Mouse (Mus musculus) MEL (cell line): Measurements from ENCODE around the gene Sprr2b. TPM values are rescaled to one million over a fixed set of nuclear protein-coding genes. Genes with fewer than 3 reads are reported as not detected.

Experiments
- DNase-seq: peaks from one replicate; pipeline ENCODE4 v3.0.0; 2011; ENCODE audit warnings: low read depth, low spot score
- H3K27ac ChIP-seq: 2 replicates; pipeline ENCODE4 v1.5.1; 2012; ENCODE audit warnings: low read depth, mild to moderate bottlenecking, control low read depth, low read length, moderate library complexity; ENCODE audit not compliant: control insufficient read depth
- H3K27me3 ChIP-seq, 2 experiments: fragments of 150-350 bp in 1 of 2; sonication (generic) in 1 of 2; 2 replicates each; pipeline ENCODE4 v1.6.1; 2012; ENCODE audit warnings: low read length in 2 of 2, mild to moderate bottlenecking in 2 of 2, improper control_type of control experiment in 1 of 2, moderate library complexity in 1 of 2; ENCODE audit not compliant: insufficient read depth in 2 of 2, control insufficient read depth in 1 of 2
- H3K36me3 ChIP-seq, 2 experiments: 2 replicates each; pipeline ENCODE4 v1.6.1; 2012 to 2014; ENCODE audit warnings: low read length in 2 of 2, improper control_type of control experiment in 1 of 2, inconsistent platforms in 1 of 2, mild to moderate bottlenecking in 1 of 2; ENCODE audit not compliant: insufficient read depth in 2 of 2, control insufficient read depth in 1 of 2
- H3K4me1 ChIP-seq, 2 experiments: fragments of 150-350 bp in 1 of 2; sonication (generic) in 1 of 2; 2 replicates each; pipeline ENCODE4 v1.6.1; 2012; ENCODE audit warnings: low read length in 2 of 2, improper control_type of control experiment in 1 of 2, mild to moderate bottlenecking in 1 of 2; ENCODE audit not compliant: insufficient read depth in 2 of 2, control insufficient read depth in 1 of 2
- H3K4me3 ChIP-seq, 2 experiments: fragments of 150-350 bp in 1 of 2; sonication (generic) in 1 of 2; 2 replicates each; pipeline ENCODE4 v1.5.1; 2012; ENCODE audit warnings: low read depth in 2 of 2, low read length in 2 of 2, mild to moderate bottlenecking in 2 of 2, moderate library complexity in 2 of 2, control low read depth in 1 of 2, improper control_type of control experiment in 1 of 2; ENCODE audit not compliant: control insufficient read depth in 1 of 2, insufficient read depth in 1 of 2
- H3K79me2 ChIP-seq: 2 replicates; pipeline ENCODE4 v1.6.1; 2012; ENCODE audit warnings: mild to moderate bottlenecking, low read length, moderate library complexity; ENCODE audit not compliant: control insufficient read depth, poor library complexity, insufficient read depth
- H3K9ac ChIP-seq: 2 replicates; pipeline ENCODE4 v1.6.1; 2012; ENCODE audit warnings: low read depth, mild to moderate bottlenecking, control low read depth, low read length, moderate library complexity; ENCODE audit not compliant: control insufficient read depth, poor library complexity, severe bottlenecking
- H3K9me3 ChIP-seq: fragments of 150-350 bp; sonication (generic); replicated peaks from 2 replicates; pipeline ENCODE4 v1.6.1; 2012; ENCODE audit warnings: mild to moderate bottlenecking, low read length, improper control_type of control experiment, moderate library complexity; ENCODE audit not compliant: insufficient read depth
- CHD1 ChIP-seq: IDR thresholded peaks from 2 replicates; pipeline ENCODE4 v1.6.1; 2012; ENCODE audit warnings: low read depth, mild to moderate bottlenecking, inconsistent platforms, low read length, improper control_type of control experiment
- CTCF ChIP-seq, 3 experiments: IDR thresholded peaks in 2 of 3; conservative IDR thresholded peaks in 1 of 3; 2 replicates each; pipeline ENCODE4 v1.5.1; 2011 to 2012; ENCODE audit warnings: low read length in 3 of 3, low read depth in 2 of 3, mild to moderate bottlenecking in 2 of 3, improper control_type of control experiment in 1 of 3, inconsistent platforms in 1 of 3, mixed read lengths in 1 of 3, moderate library complexity in 1 of 3; ENCODE audit not compliant: control insufficient read depth in 1 of 3, insufficient read depth in 1 of 3, poor library complexity in 1 of 3, severe bottlenecking in 1 of 3
- ELF1 ChIP-seq: IDR thresholded peaks from 2 replicates; pipeline ENCODE4 v1.6.1; 2014; ENCODE audit warnings: low read depth, mild to moderate bottlenecking, inconsistent platforms, low read length, improper control_type of control experiment, moderate library complexity
- EP300 ChIP-seq, 2 experiments: IDR thresholded peaks; 2 replicates each; pipeline ENCODE4 v1.6.1; 2011; ENCODE audit warnings: improper control_type of control experiment in 2 of 2, low read length in 2 of 2, low read depth in 1 of 2, mild to moderate bottlenecking in 1 of 2
- MAFK ChIP-seq: IDR thresholded peaks from 2 replicates; pipeline ENCODE4 v1.6.1; 2011; ENCODE audit warnings: low read depth, mild to moderate bottlenecking, low read length, improper control_type of control experiment, borderline replicate concordance
- NRF1 ChIP-seq: IDR thresholded peaks from 2 replicates; pipeline ENCODE4 v1.6.1; 2014; ENCODE audit warnings: low read depth, mild to moderate bottlenecking, inconsistent platforms, low read length, improper control_type of control experiment, moderate library complexity; ENCODE audit not compliant: poor library complexity, insufficient read depth, severe bottlenecking
- POLR2A ChIP-seq, 2 experiments: IDR thresholded peaks; 2 replicates each; pipeline ENCODE4 v1.6.1; 2011 to 2012; ENCODE audit warnings: low read length in 2 of 2, mild to moderate bottlenecking in 2 of 2, control low read depth in 1 of 2, improper control_type of control experiment in 1 of 2, low read depth in 1 of 2, moderate library complexity in 1 of 2; ENCODE audit not compliant: control insufficient read depth in 1 of 2, insufficient read depth in 1 of 2, poor library complexity in 1 of 2
- TAL1 ChIP-seq: IDR thresholded peaks from 2 replicates; pipeline ENCODE4 v1.6.1; 2012; ENCODE audit warnings: mild to moderate bottlenecking, inconsistent platforms, low read length, moderate library complexity, mixed read lengths
- TCF12 ChIP-seq: IDR thresholded peaks from 2 replicates; pipeline ENCODE4 v1.6.1; 2014; ENCODE audit warnings: low read depth, mild to moderate bottlenecking, inconsistent platforms, low read length, improper control_type of control experiment, moderate library complexity
- polyA plus RNA-seq, 2 experiments: library from polyadenylated mRNA; stranded (reverse) in 1 of 2; unstranded in 1 of 2; fragments of >175 nt in 1 of 2; fragments of >200 nt in 1 of 2; gene quantifications; 2 replicates each; pipeline versions ENCODE4 v1.2.1 to v1.2.4; 2012; ENCODE audit warnings: low replicate concordance in 2 of 2, low read depth in 1 of 2; ENCODE audit not compliant: insufficient read length in 2 of 2, insufficient read depth in 1 of 2, missing spikeins in 1 of 2
- total RNA-seq: library from RNA; depleted of rRNA; stranded (reverse); fragments of 300-350 nt; gene quantifications from 2 replicates; pipeline ENCODE4 v1.2.3, GENCODE M21; 2012; rRNA removed

The Sprr2b gene
- total and polyA plus RNA-seq, 3 experiments, result not detected

DNA sequence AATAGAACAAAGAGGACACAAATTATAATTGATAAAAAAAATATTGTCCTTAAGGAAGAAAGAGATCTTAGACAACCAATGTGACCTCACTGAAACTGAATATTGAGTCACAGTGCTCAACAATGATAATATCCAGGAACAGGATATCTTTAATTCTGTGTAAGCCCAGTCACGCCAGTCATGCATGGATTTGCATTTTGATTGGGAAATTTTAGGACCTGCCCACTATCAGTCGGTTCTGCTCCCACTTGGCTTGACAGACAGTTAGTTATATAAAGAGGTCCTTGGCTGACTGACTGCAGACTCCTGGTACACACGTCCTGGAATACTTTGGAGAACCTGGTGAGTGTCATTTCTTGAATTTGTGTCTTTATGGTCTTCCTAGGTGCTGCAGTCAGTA is 48.5 kb downstream of the Sprr2b start, which contains the start of gene Sprr2f:
Sprr2f (plus strand) TSS at position 301 of the 400 bp plus-strand sequence.
- no peak for TF ChIP-seq MAFK
- TF ChIP-seq CHD1, result no peak
- TF ChIP-seq TAL1, result no peak
- TF ChIP-seq NRF1, result no peak
- no peak for TF ChIP-seq ELF1
- no peak for TF ChIP-seq TCF12
- no peak for TF ChIP-seq CTCF (IDR thresholded peaks at IDR 0.05 in 2 of 3, conservative IDR thresholded peaks at IDR 0.05 in 1 of 3; ENCODE audit: control insufficient read depth in 1 of 3, insufficient read depth in 1 of 3, low read depth in 2 of 3, low read length in 3 of 3, poor library complexity in 1 of 3, severe bottlenecking in 1 of 3)
- TF ChIP-seq EP300 (IDR thresholded peaks at IDR 0.05; ENCODE audit: low read depth in 1 of 2, low read length in 2 of 2), result no peak
- no peak for TF ChIP-seq POLR2A (IDR thresholded peaks at IDR 0.05; ENCODE audit: control insufficient read depth in 1 of 2, insufficient read depth in 1 of 2, low read depth in 1 of 2, low read length in 2 of 2, poor library complexity in 1 of 2)
- TF ChIP-seq, all 39 proteins: peak for 0
- Histone ChIP-seq H3K4me3 (no peak within 1 kb of the TSS), H3K27me3 (no peaks in the 10 kb centered on the region), H3K9me3 (no peaks in the 10 kb centered on the region), H3K27ac (no peak within 1 kb of the TSS), H3K4me1 (no peaks in the 10 kb centered on the region), H3K9ac (no peak within 1 kb of the TSS), H3K79me2 (no peaks in the 10 kb centered on the region), H3K36me3 (no peaks in the 10 kb centered on the region)
- DNase-seq, result no peak

Other genes starting within 250 kb of the Sprr2b start
- not detected in 2 replicates for gene Lor, start 233.5 kb upstream of the Sprr2b start, total RNA-seq
- gene Lor, start 233.5 kb upstream of the Sprr2b start, polyA plus RNA-seq, result not detected
- not detected in 2 replicates for gene Prr9, start 192.7 kb upstream of the Sprr2b start, total RNA-seq
- not detected for gene Prr9, start 192.7 kb upstream of the Sprr2b start, polyA plus RNA-seq
- not detected in 2 replicates for gene Lelp1, start 173.9 kb upstream of the Sprr2b start, total RNA-seq
- not detected for gene Lelp1, start 173.9 kb upstream of the Sprr2b start, polyA plus RNA-seq
- not detected in 2 replicates for gene Sprr2a1, start 100.8 kb upstream of the Sprr2b start, total RNA-seq
- gene Sprr2a1, start 100.8 kb upstream of the Sprr2b start, polyA plus RNA-seq, result not detected
- 0.04 TPM in 1 of 2 replicates, not detected in the other for gene Sprr2a2, start 100.7 kb upstream of the Sprr2b start, total RNA-seq
- not detected for gene Sprr2a2, start 100.7 kb upstream of the Sprr2b start, polyA plus RNA-seq
- gene Sprr2a3, start 31.2 kb upstream of the Sprr2b start, total RNA-seq, result not detected in 2 replicates
- not detected for gene Sprr2a3, start 31.2 kb upstream of the Sprr2b start, polyA plus RNA-seq
- gene Sprr2d, start 22.5 kb downstream of the Sprr2b start, total RNA-seq, result not detected in 2 replicates
- not detected for gene Sprr2d, start 22.5 kb downstream of the Sprr2b start, polyA plus RNA-seq
- not detected in 2 replicates for gene Sprr2e, start 35.5 kb downstream of the Sprr2b start, total RNA-seq
- gene Sprr2e, start 35.5 kb downstream of the Sprr2b start, polyA plus RNA-seq, result not detected
- gene Sprr2f, start 48.6 kb downstream of the Sprr2b start, total RNA-seq, result not detected in 2 replicates
- not detected for gene Sprr2f, start 48.6 kb downstream of the Sprr2b start, polyA plus RNA-seq
- not detected in 2 replicates for gene Sprr2h, start 69.1 kb downstream of the Sprr2b start, total RNA-seq
- gene Sprr2h, start 69.1 kb downstream of the Sprr2b start, polyA plus RNA-seq, result not detected
- not detected in 2 replicates for gene Sprr2i, start 91.4 kb downstream of the Sprr2b start, total RNA-seq
- gene Sprr2i, start 91.4 kb downstream of the Sprr2b start, polyA plus RNA-seq, result not detected
- gene Sprr2j-ps, start 101.5 kb downstream of the Sprr2b start, total RNA-seq, result not detected in 2 replicates
- gene Sprr2j-ps, start 101.5 kb downstream of the Sprr2b start, polyA plus RNA-seq, result not detected
- gene Gm9774, start 112.8 kb downstream of the Sprr2b start, total RNA-seq, result 17.4 and 26.0 TPM in 2 replicates
- 100 to 1,000 TPM; 107 to 140 TPM for gene Gm9774, start 112.8 kb downstream of the Sprr2b start, polyA plus RNA-seq
- gene Sprr2k, start 116.0 kb downstream of the Sprr2b start, total RNA-seq, result not detected in 2 replicates
- gene Sprr2k, start 116.0 kb downstream of the Sprr2b start, polyA plus RNA-seq, result not detected
- not detected in 2 replicates for gene Sprr1b, start 122.2 kb downstream of the Sprr2b start, total RNA-seq
- not detected for gene Sprr1b, start 122.2 kb downstream of the Sprr2b start, polyA plus RNA-seq
- not detected in 2 replicates for gene Sprr3, start 142.1 kb downstream of the Sprr2b start, total RNA-seq
- not detected for gene Sprr3, start 142.1 kb downstream of the Sprr2b start, polyA plus RNA-seq
- gene Sprr1a, start 169.3 kb downstream of the Sprr2b start, total RNA-seq, result not detected in 2 replicates
- gene Sprr1a, start 169.3 kb downstream of the Sprr2b start, polyA plus RNA-seq, result not detected
- gene Sprr4, start 183.9 kb downstream of the Sprr2b start, total RNA-seq, result not detected in 2 replicates
- not detected for gene Sprr4, start 183.9 kb downstream of the Sprr2b start, polyA plus RNA-seq
- gene 2310046K23Rik, start 217.9 kb downstream of the Sprr2b start, total RNA-seq, result not detected in 2 replicates
- not detected for gene 2310046K23Rik, start 217.9 kb downstream of the Sprr2b start, polyA plus RNA-seq